Mouse (Mus musculus) cerebral cortex, adult 2 months (tissue): ENCODE data around the gene Nmu.

Experiments used
- WGBS: fragments of 180-500 bp; shearing (Covaris S2); methylation state at CpG from one replicate; pipeline ENCODE4 v1.1.7; 2018; 5-methylcytosine and 5-hydroxymethylcytosine counted together

The Nmu gene

GRCm38 (mm10) chr5:76321249-76322196 is 42.1 kb downstream of the Nmu start:
- 58% methylated on average over 11 of the region's 11 CpGs for WGBS

- 40% methylated on average over 2 of the region's 2 CpGs for WGBS
Measured at GRCm38 (mm10) chr5:76308206-76308605, 55.4 kb downstream of the Nmu start.

GRCm38 (mm10) chr5:76306261-76306660 is 57.3 kb downstream of the Nmu start:
- 90% methylated on average over 3 of the region's 3 CpGs for WGBS

- 11% methylated on average over 8 of the region's 8 CpGs for WGBS
Measured at GRCm38 (mm10) chr5:76305616-76306015, 58.0 kb downstream of the Nmu start.

- under 1% methylated on average over 97 of the region's 104 CpGs for WGBS
Measured at GRCm38 (mm10) chr5:76304452-76305341, 58.9 kb downstream of the Nmu start, which contains the start of gene Clock. TSS of gene Clock (minus strand) at chr5:76304792.

- WGBS = under 1% methylated on average over 100 of the region's 100 CpGs
Measured at GRCm38 (mm10) chr5:76303745-76304451, 59.7 kb downstream of the Nmu start.

GRCm38 (mm10) chr5:76303379-76303744 is 60.2 kb downstream of the Nmu start:
- 1% methylated on average over 11 of the region's 11 CpGs for whole genome bisulfite sequencing

GRCm38 (mm10) chr5:76302009-76302408 is 61.6 kb downstream of the Nmu start:
- 70% methylated on average over 2 of the region's 2 CpGs for WGBS

GRCm38 (mm10) chr5:76289234-76289691 is 74.3 kb downstream of the Nmu start:
- WGBS = 81% methylated on average over 8 of the region's 8 CpGs

- 82% methylated on average over 3 of the region's 3 CpGs for WGBS
Measured at GRCm38 (mm10) chr5:76288256-76288655, 75.3 kb downstream of the Nmu start.

- WGBS = 72% methylated on average over 5 of the region's 5 CpGs
Measured at GRCm38 (mm10) chr5:76287062-76287461, 76.5 kb downstream of the Nmu start.

- 53% methylated on average over 4 of the region's 4 CpGs for WGBS
Measured at GRCm38 (mm10) chr5:76285699-76286098, 77.9 kb downstream of the Nmu start.

- 70% methylated on average over 1 of the region's 1 CpGs for WGBS
Measured at GRCm38 (mm10) chr5:76283890-76284289, 79.7 kb downstream of the Nmu start.
